Mouse (Mus musculus): Measurements from ENCODE around the gene Rph3a. TPM values are rescaled to one million over a fixed set of nuclear protein-coding genes. Genes with fewer than 3 reads are reported as not detected.
"Not testable (repeated sequence)": the region's sequence is repeated elsewhere in the genome, so short reads cannot be mapped to it uniquely, and the experiment has no call there.

Gene Rph3a
- polyA plus RNA-seq, 1 experiment from 2014 or later = 9.4 TPM

- H3K9me3 ChIP-seq = 0 out of 2 replicates have a peak, but pooled peaks cover 4% of the 10 kb centered on the region
- H3K27ac ChIP-seq (replicated peaks) = no peak overlapping the region
- H3K36me3 ChIP-seq = no peaks in the 10 kb centered on the region
- WGBS = 67% methylated on average over 1 of the region's 1 CpGs
- no peaks in the 10 kb centered on the region for H3K27me3 ChIP-seq
- H3K4me2 ChIP-seq = no peak overlapping the region
- no peak overlapping the region for H3K4me3 ChIP-seq
- H3K9ac ChIP-seq = no peak overlapping the region
- no peaks in the 10 kb centered on the region for H3K4me1 ChIP-seq (replicated peaks)
- ATAC-seq (ENCODE audit: low read depth) = no peak
Observed at GRCm38 (mm10) chr5:120900666-120901065, 109.2 kb downstream of the Rph3a start.

DNA sequence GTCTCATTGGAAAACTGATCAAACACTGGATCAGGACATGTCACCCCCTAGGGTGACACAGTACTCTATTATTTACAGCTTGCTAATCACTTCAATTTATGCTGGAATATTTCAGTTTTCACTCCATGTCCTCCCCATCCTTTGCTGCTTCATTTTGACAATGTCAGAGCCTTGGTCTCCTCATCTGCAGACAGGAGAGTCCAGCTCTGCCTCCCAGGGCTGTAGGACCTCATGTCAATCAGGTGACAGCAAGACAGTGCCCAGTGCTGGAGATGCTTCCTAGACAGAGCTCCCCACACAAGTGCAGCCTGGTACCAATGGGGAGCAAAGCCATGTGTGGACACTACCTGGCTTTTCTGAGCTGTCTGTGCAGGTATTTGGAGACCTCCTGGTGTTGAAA is 111.2 kb downstream of the Rph3a start:
- no peak overlapping the region for H3K4me2 ChIP-seq
- no peak for ATAC-seq (ENCODE audit: low read depth)
- H3K4me1 ChIP-seq (replicated peaks) = no peaks in the 10 kb centered on the region
- no peak overlapping the region for H3K4me3 ChIP-seq
- H3K27me3 ChIP-seq = no peaks in the 10 kb centered on the region
- H3K36me3 ChIP-seq = no peaks in the 10 kb centered on the region
- H3K27ac ChIP-seq (replicated peaks) = no peak overlapping the region
- H3K9me3 ChIP-seq = 0 out of 2 replicates have a peak, but pooled peaks cover 4% of the 10 kb centered on the region
- H3K9ac ChIP-seq = no peak overlapping the region

DNA sequence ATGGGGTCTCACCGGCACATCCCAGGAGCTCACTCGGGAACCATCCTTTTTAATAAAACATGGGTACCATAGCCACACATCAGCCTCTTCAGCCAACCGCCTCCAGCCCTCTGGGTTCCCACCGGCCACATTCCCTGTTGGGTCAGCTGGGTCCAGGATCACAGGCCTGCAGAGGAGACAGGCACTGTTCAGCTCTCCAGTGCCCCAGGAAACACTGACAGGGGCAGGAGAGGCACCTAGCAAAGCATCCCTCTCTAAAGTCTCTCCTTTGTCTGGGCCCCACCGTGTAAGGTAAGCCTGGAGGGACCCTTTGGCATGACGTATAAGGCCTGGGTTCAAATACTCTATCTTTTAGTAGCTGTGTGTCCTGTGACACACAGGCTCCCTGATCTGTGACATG is 111.6 kb downstream of the Rph3a start:
- no peak overlapping the region for H3K4me3 ChIP-seq
- no peaks in the 10 kb centered on the region for H3K4me1 ChIP-seq (replicated peaks)
- 0 out of 2 replicates have a peak, but pooled peaks cover 4% of the 10 kb centered on the region for H3K9me3 ChIP-seq
- WGBS = 85% methylated on average over 6 of the region's 6 CpGs
- H3K9ac ChIP-seq = no peak overlapping the region
- H3K27me3 ChIP-seq = no peaks in the 10 kb centered on the region
- no peak overlapping the region for H3K27ac ChIP-seq (replicated peaks)
- H3K36me3 ChIP-seq = no peaks in the 10 kb centered on the region
- ATAC-seq (ENCODE audit: low read depth) = no peak
- no peak overlapping the region for H3K4me2 ChIP-seq

- Histone ChIP-seq H3K9ac (no peak overlapping the region), H3K4me3 (no peak overlapping the region), H3K36me3 (no peaks in the 10 kb centered on the region), H3K27ac (replicated peaks) (no peak overlapping the region), H3K27me3 (no peaks in the 10 kb centered on the region), H3K9me3 (0 out of 2 replicates have a peak, but pooled peaks cover 4% of the 10 kb centered on the region), H3K4me2 (no peak overlapping the region), H3K4me1 (replicated peaks) (no peaks in the 10 kb centered on the region)
- no peak for ATAC-seq (ENCODE audit: low read depth)
- 79% methylated on average over 11 of the region's 11 CpGs for WGBS
Observed at GRCm38 (mm10) chr5:120895231-120895900, 114.5 kb downstream of the Rph3a start.

DNA sequence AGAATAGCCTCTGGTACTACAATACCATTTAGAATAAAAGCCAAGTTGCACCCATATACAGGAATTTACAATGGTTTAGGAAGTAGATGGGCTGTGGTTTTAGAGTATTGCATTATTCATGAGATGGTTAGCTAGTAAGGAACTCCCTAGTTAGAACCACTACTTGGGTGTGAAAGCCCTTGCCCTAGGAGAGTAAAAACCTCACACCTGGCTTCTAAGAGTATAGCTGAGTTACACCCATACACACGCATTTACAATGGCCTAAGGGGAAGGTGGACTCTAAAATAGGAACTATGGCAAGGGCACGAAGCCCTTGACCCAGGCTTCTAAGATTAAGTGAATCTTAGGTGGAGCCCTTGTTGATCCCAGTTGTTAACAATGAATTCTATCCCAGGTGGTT is 115.2 kb downstream of the Rph3a start:
- H3K9me3 ChIP-seq; H3K4me1 ChIP-seq (replicated peaks); H3K4me2 ChIP-seq; H3K27ac ChIP-seq (replicated peaks); H3K4me3 ChIP-seq; ATAC-seq (ENCODE audit: low read depth); H3K9ac ChIP-seq; H3K27me3 ChIP-seq; H3K36me3 ChIP-seq: not testable (repeated sequence)
- WGBS = 81% methylated on average over 2 of the region's 2 CpGs

- not testable (repeated sequence) for H3K36me3 ChIP-seq; H3K4me1 ChIP-seq (replicated peaks); ATAC-seq (ENCODE audit: low read depth); H3K27me3 ChIP-seq; H3K27ac ChIP-seq (replicated peaks); H3K4me3 ChIP-seq; H3K4me2 ChIP-seq; H3K9ac ChIP-seq; H3K9me3 ChIP-seq
- WGBS = 90% methylated on average over 4 of the region's 4 CpGs
Observed at GRCm38 (mm10) chr5:120893866-120894265, 116.0 kb downstream of the Rph3a start.

DNA sequence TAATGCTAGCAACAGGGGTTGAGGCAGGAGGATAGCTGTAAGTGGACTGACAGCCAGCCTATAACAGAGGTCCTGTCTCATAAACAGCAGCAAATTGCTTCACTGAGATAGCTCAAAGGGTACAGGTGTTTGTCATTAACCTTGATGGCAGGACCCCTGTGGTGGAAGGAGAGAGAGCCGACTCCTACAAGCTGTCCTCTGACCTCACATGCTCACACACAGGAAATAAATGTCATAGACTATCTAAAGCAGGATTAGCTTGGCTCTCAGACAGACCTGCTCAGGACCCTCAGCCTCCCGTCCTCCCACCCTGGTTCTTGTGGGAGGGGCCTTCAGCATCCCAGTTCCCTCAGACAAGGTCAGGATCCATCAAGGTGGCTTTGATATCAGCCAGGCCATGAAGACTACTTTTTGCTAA is 117.6 kb downstream of the Rph3a start:
- H3K27me3 ChIP-seq = no peaks in the 10 kb centered on the region
- H3K4me3 ChIP-seq = no peak overlapping the region
- no peak overlapping the region for H3K27ac ChIP-seq (replicated peaks)
- no peaks in the 10 kb centered on the region for H3K36me3 ChIP-seq
- H3K4me1 ChIP-seq (replicated peaks) = no peaks in the 10 kb centered on the region
- 71% methylated on average over 2 of the region's 2 CpGs for WGBS
- no peak overlapping the region for H3K9ac ChIP-seq
- ATAC-seq (ENCODE audit: low read depth) = no peak
- H3K4me2 ChIP-seq = no peak overlapping the region
- H3K9me3 ChIP-seq = no peaks in the 10 kb centered on the region

DNA sequence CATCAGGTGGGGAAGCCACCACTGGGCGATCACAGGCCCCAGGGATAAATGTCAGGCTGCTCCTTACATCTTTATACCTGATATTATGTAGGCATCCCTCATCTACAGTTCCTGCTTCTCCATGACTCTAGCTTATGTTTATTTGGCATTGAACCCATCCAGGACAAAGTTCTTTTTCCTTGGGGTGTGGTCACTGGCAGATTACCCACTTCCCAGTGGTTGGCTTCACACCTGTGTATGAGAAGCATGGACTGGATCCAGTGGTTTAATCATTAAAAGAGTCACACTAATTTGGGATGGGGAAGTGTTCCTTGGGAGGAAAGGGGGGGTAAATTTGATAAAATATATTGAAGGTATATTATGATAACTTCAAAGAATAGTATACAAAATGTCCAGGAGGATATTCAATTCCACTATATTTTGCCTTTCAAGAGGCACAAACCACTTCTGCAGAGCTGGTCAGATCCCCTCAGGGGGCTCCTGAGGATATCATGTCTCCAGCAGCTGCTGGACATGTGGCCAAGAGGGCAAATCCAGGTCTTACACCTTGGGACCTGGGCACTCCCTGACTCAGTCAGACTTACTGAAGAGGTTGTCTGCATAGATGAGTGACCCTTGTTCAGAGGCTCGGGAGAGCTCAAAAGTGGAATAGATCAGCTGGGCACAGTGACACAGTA is 118.2 kb downstream of the Rph3a start:
- H3K4me3 ChIP-seq; H3K4me1 ChIP-seq (replicated peaks); H3K36me3 ChIP-seq; H3K4me2 ChIP-seq; H3K27ac ChIP-seq (replicated peaks); H3K9ac ChIP-seq; H3K27me3 ChIP-seq; H3K9me3 ChIP-seq; ATAC-seq (ENCODE audit: low read depth): not testable (repeated sequence)
- 87% methylated on average over 2 of the region's 2 CpGs for WGBS

DNA sequence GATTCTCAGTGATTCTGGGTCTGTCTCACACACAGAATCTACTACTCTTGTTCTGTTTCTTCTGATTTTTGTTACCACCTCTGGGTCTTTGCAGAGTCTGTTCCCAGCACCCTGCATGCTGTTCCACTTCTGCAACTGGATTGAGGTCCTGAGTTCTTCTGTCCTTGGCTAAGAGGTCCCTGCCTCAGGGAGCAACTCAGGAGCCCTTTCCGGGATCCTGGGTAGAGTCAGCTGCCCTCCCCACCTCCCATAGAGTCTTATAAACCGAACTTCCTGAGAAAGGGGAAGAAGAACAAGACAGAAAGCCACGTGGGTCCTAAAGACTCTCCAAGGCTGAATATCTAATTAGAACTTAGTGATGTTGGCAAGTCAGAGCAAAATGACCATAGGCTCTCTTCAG is 118.9 kb downstream of the Rph3a start:
- H3K27me3 ChIP-seq = no peaks in the 10 kb centered on the region
- WGBS = 58% methylated on average over 3 of the region's 3 CpGs
- no peaks in the 10 kb centered on the region for H3K4me1 ChIP-seq (replicated peaks)
- H3K4me2 ChIP-seq = no peak overlapping the region
- no peak overlapping the region for H3K9ac ChIP-seq
- no peak overlapping the region for H3K27ac ChIP-seq (replicated peaks)
- no peaks in the 10 kb centered on the region for H3K9me3 ChIP-seq
- no peak overlapping the region for H3K4me3 ChIP-seq
- ATAC-seq (ENCODE audit: low read depth) = no peak
- H3K36me3 ChIP-seq = no peaks in the 10 kb centered on the region

Other genes with a start within 250 kb of the Rph3a start
- 0.45 and 0.56 TPM in 2 replicates for gene Oas3, start 232.4 kb downstream of the Rph3a start, polyA plus RNA-seq (2015; fragmentation: Nextera tagmentation; extraction: Ambion mirVana)
- gene Oas1e, start 214.6 kb downstream of the Rph3a start, polyA plus RNA-seq (2015; fragmentation: Nextera tagmentation; extraction: Ambion mirVana) = 0.14 TPM in 1 of 2 replicates, not detected in the other
- 0.45 and 0.46 TPM in 2 replicates for gene Oas1c, start 197.6 kb downstream of the Rph3a start, polyA plus RNA-seq (2015; fragmentation: Nextera tagmentation; extraction: Ambion mirVana)
- not detected in 2 replicates for gene Oas1f, start 162.7 kb downstream of the Rph3a start, polyA plus RNA-seq (2015; fragmentation: Nextera tagmentation; extraction: Ambion mirVana)
- not detected in 2 replicates for gene Oas1h, start 148.7 kb downstream of the Rph3a start, polyA plus RNA-seq (2015; fragmentation: Nextera tagmentation; extraction: Ambion mirVana)
- gene Oas1g, start 122.5 kb downstream of the Rph3a start, polyA plus RNA-seq (2015; fragmentation: Nextera tagmentation; extraction: Ambion mirVana) = 0.46 TPM in 1 of 2 replicates, not detected in the other
- 0.88 and 0.96 TPM in 2 replicates for gene Oas1a, start 102.6 kb downstream of the Rph3a start, polyA plus RNA-seq (2015; fragmentation: Nextera tagmentation; extraction: Ambion mirVana)
- not detected in 2 replicates for gene Oas1d, start 95.6 kb downstream of the Rph3a start, polyA plus RNA-seq (2015; fragmentation: Nextera tagmentation; extraction: Ambion mirVana)
- 17.2 and 19.4 TPM in 2 replicates for gene Ptpn11, start 181.3 kb upstream of the Rph3a start, polyA plus RNA-seq (2015; fragmentation: Nextera tagmentation; extraction: Ambion mirVana)
- gene Rpl6, start 194.4 kb upstream of the Rph3a start, polyA plus RNA-seq (2015; fragmentation: Nextera tagmentation; extraction: Ambion mirVana) = 425 and 431 TPM in 2 replicates
- 14.7 and 17.3 TPM in 2 replicates for gene Hectd4, start 210.1 kb upstream of the Rph3a start, polyA plus RNA-seq (2015; fragmentation: Nextera tagmentation; extraction: Ambion mirVana)

Data from neural tube, embryonic 13.5 days (tissue).